Mouse (Mus musculus) MEL (cell line): ENCODE data around the gene Rab37. TPM values are rescaled to one million over a fixed set of nuclear protein-coding genes. Genes with fewer than 3 reads are reported as not detected.

Experiments
- DNase-seq: peaks from one replicate; pipeline ENCODE4 v3.0.0; 2011; ENCODE audit warnings: low read depth, low spot score
- H3K27ac ChIP-seq: 2 replicates; pipeline ENCODE4 v1.5.1; 2012; ENCODE audit warnings: low read depth, mild to moderate bottlenecking, control low read depth, low read length, moderate library complexity; ENCODE audit not compliant: control insufficient read depth
- H3K27me3 ChIP-seq, 2 experiments: fragments of 150-350 bp in 1 of 2; sonication (generic) in 1 of 2; 2 replicates each; pipeline ENCODE4 v1.6.1; 2012; ENCODE audit warnings: low read length in 2 of 2, mild to moderate bottlenecking in 2 of 2, improper control_type of control experiment in 1 of 2, moderate library complexity in 1 of 2; ENCODE audit not compliant: insufficient read depth in 2 of 2, control insufficient read depth in 1 of 2
- H3K36me3 ChIP-seq, 2 experiments: 2 replicates each; pipeline ENCODE4 v1.6.1; 2012 to 2014; ENCODE audit warnings: low read length in 2 of 2, improper control_type of control experiment in 1 of 2, inconsistent platforms in 1 of 2, mild to moderate bottlenecking in 1 of 2; ENCODE audit not compliant: insufficient read depth in 2 of 2, control insufficient read depth in 1 of 2
- H3K4me1 ChIP-seq, 2 experiments: fragments of 150-350 bp in 1 of 2; sonication (generic) in 1 of 2; 2 replicates each; pipeline ENCODE4 v1.6.1; 2012; ENCODE audit warnings: low read length in 2 of 2, improper control_type of control experiment in 1 of 2, mild to moderate bottlenecking in 1 of 2; ENCODE audit not compliant: insufficient read depth in 2 of 2, control insufficient read depth in 1 of 2
- H3K4me3 ChIP-seq, 2 experiments: fragments of 150-350 bp in 1 of 2; sonication (generic) in 1 of 2; 2 replicates each; pipeline ENCODE4 v1.5.1; 2012; ENCODE audit warnings: low read depth in 2 of 2, low read length in 2 of 2, mild to moderate bottlenecking in 2 of 2, moderate library complexity in 2 of 2, control low read depth in 1 of 2, improper control_type of control experiment in 1 of 2; ENCODE audit not compliant: control insufficient read depth in 1 of 2, insufficient read depth in 1 of 2
- H3K79me2 ChIP-seq: 2 replicates; pipeline ENCODE4 v1.6.1; 2012; ENCODE audit warnings: mild to moderate bottlenecking, low read length, moderate library complexity; ENCODE audit not compliant: control insufficient read depth, poor library complexity, insufficient read depth
- H3K9ac ChIP-seq: 2 replicates; pipeline ENCODE4 v1.6.1; 2012; ENCODE audit warnings: low read depth, mild to moderate bottlenecking, control low read depth, low read length, moderate library complexity; ENCODE audit not compliant: control insufficient read depth, poor library complexity, severe bottlenecking
- H3K9me3 ChIP-seq: fragments of 150-350 bp; sonication (generic); replicated peaks from 2 replicates; pipeline ENCODE4 v1.6.1; 2012; ENCODE audit warnings: mild to moderate bottlenecking, low read length, improper control_type of control experiment, moderate library complexity; ENCODE audit not compliant: insufficient read depth
- CHD2 ChIP-seq: IDR thresholded peaks from 2 replicates; pipeline ENCODE4 v1.6.1; 2011; ENCODE audit warnings: low read length, improper control_type of control experiment
- CTCF ChIP-seq, 3 experiments: IDR thresholded peaks in 2 of 3; conservative IDR thresholded peaks in 1 of 3; 2 replicates each; pipeline ENCODE4 v1.5.1; 2011 to 2012; ENCODE audit warnings: low read length in 3 of 3, low read depth in 2 of 3, mild to moderate bottlenecking in 2 of 3, improper control_type of control experiment in 1 of 3, inconsistent platforms in 1 of 3, mixed read lengths in 1 of 3, moderate library complexity in 1 of 3; ENCODE audit not compliant: control insufficient read depth in 1 of 3, insufficient read depth in 1 of 3, poor library complexity in 1 of 3, severe bottlenecking in 1 of 3
- EP300 ChIP-seq, 2 experiments: IDR thresholded peaks; 2 replicates each; pipeline ENCODE4 v1.6.1; 2011; ENCODE audit warnings: improper control_type of control experiment in 2 of 2, low read length in 2 of 2, low read depth in 1 of 2, mild to moderate bottlenecking in 1 of 2
- ETS1 ChIP-seq: IDR thresholded peaks from 2 replicates; pipeline ENCODE4 v1.6.1; 2012; ENCODE audit warnings: low read depth, mild to moderate bottlenecking, inconsistent platforms, low read length, improper control_type of control experiment, moderate library complexity
- GATA1 ChIP-seq: IDR thresholded peaks from 2 replicates; pipeline ENCODE4 v1.6.1; 2011; ENCODE audit warnings: low read depth, low read length, improper control_type of control experiment
- MAFK ChIP-seq: IDR thresholded peaks from 2 replicates; pipeline ENCODE4 v1.6.1; 2011; ENCODE audit warnings: low read depth, mild to moderate bottlenecking, low read length, improper control_type of control experiment, borderline replicate concordance
- MAZ ChIP-seq: IDR thresholded peaks from 2 replicates; pipeline ENCODE4 v1.6.1; 2012; ENCODE audit warnings: low read depth, mild to moderate bottlenecking, inconsistent platforms, low read length, improper control_type of control experiment
- MEF2A ChIP-seq: IDR thresholded peaks from 2 replicates; pipeline ENCODE4 v1.6.1; 2014; ENCODE audit warnings: low read depth, mild to moderate bottlenecking, inconsistent platforms, low read length, improper control_type of control experiment; ENCODE audit not compliant: poor library complexity, insufficient replicate concordance, severe bottlenecking; ENCODE audit errors: extremely low read depth
- NRF1 ChIP-seq: IDR thresholded peaks from 2 replicates; pipeline ENCODE4 v1.6.1; 2014; ENCODE audit warnings: low read depth, mild to moderate bottlenecking, inconsistent platforms, low read length, improper control_type of control experiment, moderate library complexity; ENCODE audit not compliant: poor library complexity, insufficient read depth, severe bottlenecking
- RAD21 ChIP-seq: IDR thresholded peaks from 2 replicates; pipeline ENCODE4 v1.6.1; 2011; ENCODE audit warnings: mild to moderate bottlenecking, low read depth, low read length, improper control_type of control experiment
- RCOR1 ChIP-seq: IDR thresholded peaks from 2 replicates; pipeline ENCODE4 v1.6.1; 2012; ENCODE audit warnings: low read depth, mild to moderate bottlenecking, inconsistent platforms, low read length, improper control_type of control experiment
- SMC3 ChIP-seq: IDR thresholded peaks from 2 replicates; pipeline ENCODE4 v1.6.1; 2011; ENCODE audit warnings: low read depth, low read length, improper control_type of control experiment
- UBTF ChIP-seq: IDR thresholded peaks from 2 replicates; pipeline ENCODE4 v1.6.1; 2012; ENCODE audit warnings: low read depth, mild to moderate bottlenecking, inconsistent platforms, low read length, improper control_type of control experiment, moderate library complexity, borderline replicate concordance; ENCODE audit not compliant: insufficient read depth
- USF1 ChIP-seq: IDR thresholded peaks from 2 replicates; pipeline ENCODE4 v1.6.1; 2014; ENCODE audit warnings: low read depth, mild to moderate bottlenecking, inconsistent platforms, low read length, improper control_type of control experiment, moderate library complexity
- ZMIZ1 ChIP-seq: IDR thresholded peaks from 2 replicates; pipeline ENCODE4 v1.6.1; 2012; ENCODE audit warnings: low read depth, mild to moderate bottlenecking, inconsistent platforms, low read length, improper control_type of control experiment, moderate library complexity
- ZNF384 ChIP-seq: IDR thresholded peaks from 2 replicates; pipeline ENCODE4 v1.6.1; 2012; ENCODE audit warnings: low read depth, mild to moderate bottlenecking, inconsistent platforms, low read length, improper control_type of control experiment
- polyA plus RNA-seq, 2 experiments: library from polyadenylated mRNA; stranded (reverse) in 1 of 2; unstranded in 1 of 2; fragments of >175 nt in 1 of 2; fragments of >200 nt in 1 of 2; gene quantifications; 2 replicates each; pipeline versions ENCODE4 v1.2.1 to v1.2.4; 2012; ENCODE audit warnings: low replicate concordance in 2 of 2, low read depth in 1 of 2; ENCODE audit not compliant: insufficient read length in 2 of 2, insufficient read depth in 1 of 2, missing spikeins in 1 of 2
- total RNA-seq: library from RNA; depleted of rRNA; stranded (reverse); fragments of 300-350 nt; gene quantifications from 2 replicates; pipeline ENCODE4 v1.2.3, GENCODE M21; 2012; rRNA removed

Rab37 gene
- total RNA-seq (17.2 and 20.6 TPM in 2 replicates), polyA plus RNA-seq (10 to 100 TPM in 1 of 2 experiments, not detected in 1; 14.6 TPM)

DNA sequence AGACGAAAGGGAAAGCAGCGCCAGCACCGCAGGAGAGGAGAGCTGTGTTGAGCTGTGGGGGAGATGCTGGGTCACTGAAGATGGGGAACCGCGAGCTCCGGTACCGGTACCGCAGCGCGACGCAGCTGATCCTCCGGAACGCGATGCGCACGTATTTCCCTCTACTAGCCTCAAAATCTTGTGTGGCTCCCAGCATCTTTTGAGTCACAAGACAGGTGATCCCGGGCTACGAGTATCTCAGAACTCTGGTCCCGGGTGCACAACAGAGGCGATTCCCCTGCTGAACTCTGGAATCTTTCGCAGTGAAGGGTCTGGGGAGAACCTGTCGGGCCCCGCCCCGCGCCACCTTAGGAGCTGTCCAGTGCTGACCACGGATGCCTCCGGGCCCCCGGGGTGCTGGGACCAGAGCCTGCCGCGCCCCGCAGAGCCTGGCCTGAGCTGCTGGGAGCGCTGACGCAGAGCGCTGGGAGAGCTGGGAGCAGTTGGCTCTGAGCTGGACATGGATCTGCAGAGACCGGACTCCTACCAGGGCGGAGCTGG is at the start of gene Rab37:
Gene Rab37, plus strand, starts transcription at position 70 of the 540 bp plus-strand sequence.
- no peak for DNase-seq
- Histone ChIP-seq H3K4me1 (no peaks in the 10 kb centered on the region), H3K36me3 (no peaks in the 10 kb centered on the region), H3K27ac (no peak within 1 kb of the TSS), H3K4me3 (no peak within 1 kb of the TSS), H3K9ac (no peak within 1 kb of the TSS), H3K79me2 (no peaks in the 10 kb centered on the region), H3K27me3 (no peaks in the 10 kb centered on the region), H3K9me3 (no peaks in the 10 kb centered on the region)
- TF ChIP-seq MAFK = no peak
- no peak for TF ChIP-seq GATA1
- TF ChIP-seq MEF2A = no peak
- TF ChIP-seq SMC3 = no peak

GRCm38 (mm10) chr11:115048259-115048658 is 43.0 kb upstream of the Rab37 start, which contains the start of gene Cd300ld3:
Cd300ld3 (minus strand) TSS chr11:115048409.
- TF ChIP-seq CHD2 (no peak), SMC3 (no peak), ZMIZ1 (no peak), ETS1 (no peak), EP300 (IDR thresholded peaks at IDR 0.05; ENCODE audit: low read depth in 1 of 2, low read length in 2 of 2) (no peak), RCOR1 (no peak), MAZ (no peak), MAFK (no peak)
- TF ChIP-seq, all 39 proteins: peak for 0
- Histone ChIP-seq H3K4me3 (no peak within 1 kb of the TSS), H3K9me3 (no peaks in the 10 kb centered on the region), H3K36me3 (no peaks in the 10 kb centered on the region), H3K27ac (no peak within 1 kb of the TSS), H3K79me2 (no peaks in the 10 kb centered on the region), H3K27me3 (no peaks in the 10 kb centered on the region), H3K4me1 (no peaks in the 10 kb centered on the region), H3K9ac (no peak within 1 kb of the TSS)
- DNase-seq = no peak

DNA sequence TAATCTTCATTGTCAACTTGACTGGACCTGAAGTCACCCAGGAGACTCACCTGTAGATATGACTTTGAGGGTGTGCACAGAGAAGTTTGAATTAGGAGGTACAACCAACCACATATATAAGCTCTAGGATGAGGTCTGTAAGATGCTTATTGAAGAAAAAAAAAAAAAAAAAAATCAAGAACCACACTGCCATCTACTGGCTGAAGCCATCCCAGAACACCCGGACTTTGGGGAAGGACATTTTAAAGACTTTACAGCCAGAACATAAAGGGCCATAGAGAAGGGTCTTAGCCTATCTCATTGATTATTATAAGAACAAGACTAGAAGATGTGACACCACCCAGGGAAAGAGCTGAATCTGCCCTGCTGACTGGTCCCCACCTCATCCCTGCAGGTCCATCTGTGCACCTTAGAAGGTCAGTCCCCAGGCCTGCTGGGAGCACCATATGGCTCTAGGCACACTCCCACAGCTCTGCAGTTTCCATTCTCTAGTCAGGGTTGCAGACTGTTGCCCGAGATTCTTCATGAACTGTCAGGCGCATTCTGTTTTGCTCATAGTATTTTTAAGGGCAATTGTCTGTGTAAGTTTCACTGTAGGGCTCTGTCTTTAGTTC is 41.8 kb upstream of the Rab37 start:
- no peaks in the 10 kb centered on the region for H3K36me3 ChIP-seq
- 0 out of 2 replicates have a peak, but pooled peaks have one; percentile 5 for TF ChIP-seq SMC3
- TF ChIP-seq NRF1 = no peak
- no peak for TF ChIP-seq RCOR1
- peak in 2 of 3 experiments; percentile 31 to 45; a peak in 3 of 6 replicates for TF ChIP-seq CTCF (IDR thresholded peaks at IDR 0.05 in 2 of 3, conservative IDR thresholded peaks at IDR 0.05 in 1 of 3; ENCODE audit: control insufficient read depth in 1 of 3, insufficient read depth in 1 of 3, low read depth in 2 of 3, low read length in 3 of 3, poor library complexity in 1 of 3, severe bottlenecking in 1 of 3)
- no peak for TF ChIP-seq USF1
- peak; percentile 33 for TF ChIP-seq RAD21
- no peak for TF ChIP-seq UBTF
- peak; percentile 88 for TF ChIP-seq ZNF384
- no peaks in the 10 kb centered on the region for H3K27me3 ChIP-seq
- H3K4me1 ChIP-seq = no peaks in the 10 kb centered on the region
- no peaks in the 10 kb centered on the region for H3K9me3 ChIP-seq
- H3K79me2 ChIP-seq = no peaks in the 10 kb centered on the region
- no peak overlapping the region for H3K4me3 ChIP-seq
- peak; percentile 20 for DNase-seq
- H3K27ac ChIP-seq = no peak overlapping the region
- no peak overlapping the region for H3K9ac ChIP-seq
